In the genomic region with DNA sequence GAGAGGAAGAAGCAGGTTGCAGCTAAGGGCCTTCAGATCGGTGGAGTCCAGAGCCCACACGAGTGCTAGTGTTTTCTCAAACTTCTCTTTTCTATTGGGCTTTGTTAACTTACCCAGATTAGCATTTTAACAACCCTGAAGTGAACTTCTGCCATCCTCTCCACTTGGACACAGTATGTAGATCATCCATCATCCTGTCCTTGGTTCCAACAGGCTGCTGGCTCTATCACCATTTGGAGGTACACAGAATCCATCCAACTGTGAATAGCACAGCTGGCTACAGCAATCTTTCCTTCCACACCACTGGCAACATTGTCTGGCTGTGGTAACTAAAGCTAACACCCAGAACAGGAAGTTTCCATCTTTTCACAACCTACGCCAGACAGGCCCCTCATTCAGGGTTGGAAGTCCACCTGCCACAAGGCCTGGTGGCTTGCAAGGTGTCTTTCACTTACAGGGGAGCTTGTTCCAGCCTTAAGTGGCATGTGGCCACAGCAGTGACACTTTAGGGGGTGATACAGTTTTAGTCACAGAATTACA, we compare ENCODE assay signal across 9 mouse cellular contexts.
DNase-seq lines count a peak whose midpoint lies in the region; ATAC-seq and TF ChIP-seq lines count a peak whose summit lies in the region.
"Had no signal": no experiment of that assay in that cellular context is flagged by ENCODE, and none has a peak within 500 bp of the region (broad histone marks: within the 10 kb centered on the region; RNA-seq: fewer than 3 reads in every experiment).

No protein-coding gene starts in this region.

- no peak for TF ChIP-seq CTCF in kidney, postnatal 0 days (IDR thresholded peaks at IDR 0.05; ENCODE audit: low read depth)
- TF ChIP-seq CTCF in hindbrain, postnatal 0 days (IDR thresholded peaks at IDR 0.05; ENCODE audit: low read depth), result no peak
- TF ChIP-seq CTCF in cerebellum, adult 2 months (IDR thresholded peaks at IDR 0.05; ENCODE audit: borderline replicate concordance, insufficient read depth, low read depth, low read length), result no peak

- H3K4me1 ChIP-seq in kidney, postnatal 0 days (replicated peaks; ENCODE audit: insufficient read depth, low read length), result peaks cover 25% of the 10 kb centered on the region; the same call in 1 of the 2 replicates
- peaks cover 56% of the 10 kb centered on the region for H3K4me1 ChIP-seq in forebrain, embryonic 13.5 days
- H3K4me1 ChIP-seq in hindbrain, postnatal 0 days (ENCODE audit: insufficient read depth, low read length), result peaks cover 14% of the 10 kb centered on the region
- peaks cover 19% of the 10 kb centered on the region for H3K4me1 ChIP-seq in midbrain, embryonic 16.5 days (ENCODE audit: control insufficient read depth, insufficient read depth, low read length)
- H3K4me1 ChIP-seq in cerebellum, adult 2 months (ENCODE audit: control insufficient read depth, insufficient read depth, low read length), result peaks cover 28% of the 10 kb centered on the region

- ATAC-seq in kidney, postnatal 0 days (replicated peaks; ENCODE audit: low FRiP score, low read depth), result no peak
- ATAC-seq in forebrain, embryonic 13.5 days, result no peak
- no peak for ATAC-seq in hindbrain, postnatal 0 days
- ATAC-seq in midbrain, embryonic 16.5 days, result no peak

- no peaks in the 10 kb centered on the region for H3K9me3 ChIP-seq in kidney, postnatal 0 days (replicated peaks; ENCODE audit: low read length)
- H3K9me3 ChIP-seq in forebrain, embryonic 13.5 days (replicated peaks), result no peaks in the 10 kb centered on the region
- H3K9me3 ChIP-seq in hindbrain, postnatal 0 days (ENCODE audit: low read length), result no peaks in the 10 kb centered on the region
- H3K9me3 ChIP-seq in midbrain, embryonic 16.5 days (replicated peaks; ENCODE audit: control insufficient read depth, low read length, poor library complexity, severe bottlenecking), result no peaks in the 10 kb centered on the region

- no peak overlapping the region for H3K4me3 ChIP-seq in kidney, postnatal 0 days (replicated peaks; ENCODE audit: low read depth, low read length)
- H3K4me3 ChIP-seq in forebrain, embryonic 13.5 days, result peak overlapping the region; percentile 80
- H3K4me3 ChIP-seq in hindbrain, postnatal 0 days (ENCODE audit: low read length), result peak overlapping the region; percentile 94
- peak overlapping the region; percentile 58 for H3K4me3 ChIP-seq in midbrain, embryonic 16.5 days (ENCODE audit: low read depth, low read length)
- H3K4me3 ChIP-seq in cerebellum, adult 2 months (replicated peaks; ENCODE audit: insufficient read depth, low read depth, low read length), result no peak overlapping the region

- DNase-seq in kidney, postnatal 0 days (ENCODE audit: low spot score), result no peak
- DNase-seq in kidney, postnatal 36 days, result no peak
- DNase-seq in hindbrain, postnatal 0 days (ENCODE audit: low spot score), result peak; percentile 57
- no peak for DNase-seq in left cerebral cortex, adult 18-20 months (ENCODE audit: low spot score in 2 of 2)
- DNase-seq in cerebellum, adult 2 months, result no peak
- DNase-seq: kidney, postnatal 14 days had no signal

- H3K27ac ChIP-seq in kidney, postnatal 0 days, result no peak overlapping the region
- no peak overlapping the region for H3K27ac ChIP-seq in forebrain, embryonic 13.5 days
- H3K27ac ChIP-seq in hindbrain, postnatal 0 days, result peak overlapping the region; percentile 93; the same call in 1 of the 2 replicates
- H3K27ac ChIP-seq in midbrain, embryonic 16.5 days (ENCODE audit: low read length), result no peak overlapping the region
- H3K27ac ChIP-seq in cerebellum, adult 2 months (ENCODE audit: insufficient read depth, low read length), result no peak overlapping the region

- H3K4me2 ChIP-seq in kidney, postnatal 0 days (ENCODE audit: low read length), result peak overlapping the region; percentile 67; the same call in 1 of the 2 replicates
- H3K4me2 ChIP-seq in forebrain, embryonic 13.5 days, result peak overlapping the region; percentile 92
- peak overlapping the region; percentile 83 for H3K4me2 ChIP-seq in hindbrain, postnatal 0 days (ENCODE audit: low read depth, low read length)
- H3K4me2 ChIP-seq in midbrain, embryonic 16.5 days (ENCODE audit: low read length), result peak overlapping the region; percentile 98

- H3K9ac ChIP-seq in kidney, postnatal 0 days (ENCODE audit: low read depth, low read length), result no peak overlapping the region
- H3K9ac ChIP-seq in forebrain, embryonic 13.5 days, result no peak overlapping the region
- no peak overlapping the region for H3K9ac ChIP-seq in hindbrain, postnatal 0 days (replicated peaks; ENCODE audit: low read length)
- H3K9ac ChIP-seq in midbrain, embryonic 16.5 days (ENCODE audit: low read depth, low read length), result no peak overlapping the region

- no peaks in the 10 kb centered on the region for H3K27me3 ChIP-seq in kidney, postnatal 0 days (ENCODE audit: insufficient read depth, low read length)
- H3K27me3 ChIP-seq in forebrain, embryonic 13.5 days, result peaks cover under 1% of the 10 kb centered on the region; the same call in 1 of the 2 replicates
- H3K27me3 ChIP-seq in hindbrain, postnatal 0 days (ENCODE audit: insufficient read depth, low read length), result no peaks in the 10 kb centered on the region
- H3K27me3 ChIP-seq in midbrain, embryonic 16.5 days (ENCODE audit: control insufficient read depth, insufficient read depth, low read depth, low read length), result no peaks in the 10 kb centered on the region
- H3K27me3 ChIP-seq in cerebellum, adult 2 months (ENCODE audit: control insufficient read depth, insufficient read depth, low read length), result no peaks in the 10 kb centered on the region

- WGBS in kidney, postnatal 0 days, result 55% methylated on average over 3 of the region's 3 CpGs
- WGBS in forebrain, embryonic 13.5 days, result 57% methylated on average over 3 of the region's 3 CpGs
- WGBS in hindbrain, postnatal 0 days, result 33% methylated on average over 3 of the region's 3 CpGs
- 50% methylated on average over 3 of the region's 3 CpGs for WGBS in midbrain, embryonic 16.5 days
- WGBS in cerebellum, adult 2 months, result 73% methylated on average over 3 of the region's 3 CpGs

- no peaks in the 10 kb centered on the region for H3K36me3 ChIP-seq in kidney, postnatal 0 days (ENCODE audit: insufficient read depth, low read length)
- no peaks in the 10 kb centered on the region for H3K36me3 ChIP-seq in forebrain, embryonic 13.5 days (ENCODE audit: poor library complexity, severe bottlenecking)
- no peaks in the 10 kb centered on the region for H3K36me3 ChIP-seq in hindbrain, postnatal 0 days (ENCODE audit: insufficient read depth, low read length)
- H3K36me3 ChIP-seq in midbrain, embryonic 16.5 days (ENCODE audit: control insufficient read depth, insufficient read depth, low read length), result no peaks in the 10 kb centered on the region
- H3K36me3 ChIP-seq: G1E had no signal

- TF ChIP-seq POLR2A in cerebellum, adult 2 months (IDR thresholded peaks at IDR 0.05; ENCODE audit: borderline replicate concordance, insufficient read depth, low read length), result no peak

Comparison
In these comparisons a context has a peak if more than half of its experiments do, and no peak if none do; other contexts are left out.
1. H3K4me3 ChIP-seq: peak in forebrain, embryonic 13.5 days (single experiment), hindbrain, postnatal 0 days (single experiment) and midbrain, embryonic 16.5 days (single experiment); none in kidney, postnatal 0 days (single experiment) and cerebellum, adult 2 months (single experiment).
2. Peak in every context shown above with its lines, with median percentiles within 50 percentile points of each other: H3K4me2 ChIP-seq.